Mouse (Mus musculus) embryonic fibroblast, embryonic 13.5 days (primary cell): ENCODE results near the gene Xlr3b.
"Not testable (repeated sequence)": the region's sequence is repeated elsewhere in the genome, so short reads cannot be mapped to it uniquely, and the experiment has no call there.

Experiments used
- CTCF ChIP-seq: IDR thresholded peaks from 2 replicates; pipeline ENCODE4 v1.5.1; 2011; ENCODE audit warnings: mild to moderate bottlenecking, control low read depth, low read length, moderate library complexity, borderline replicate concordance; ENCODE audit not compliant: insufficient read depth
- POLR2A ChIP-seq: IDR thresholded peaks from 2 replicates; pipeline ENCODE4 v1.6.1; 2011; ENCODE audit warnings: low read depth, mild to moderate bottlenecking, control low read depth, low read length, moderate library complexity

GRCm38 (mm10) chrX:73148496-73148895 is 43.5 kb upstream of the Xlr3b start, which contains the start of gene Xlr5b:
- TF ChIP-seq CTCF, POLR2A: not testable (repeated sequence)
